Mouse (Mus musculus): ENCODE data around the gene Relb. TPM values are rescaled to one million over a fixed set of nuclear protein-coding genes. Genes with fewer than 3 reads are reported as not detected.
A peak's percentile ranks its signal among the peaks of the same experiment; 100 is the strongest.

The Relb gene
- polyA plus RNA-seq, 1 experiment from 2014 or later = 4.8 TPM

DNA sequence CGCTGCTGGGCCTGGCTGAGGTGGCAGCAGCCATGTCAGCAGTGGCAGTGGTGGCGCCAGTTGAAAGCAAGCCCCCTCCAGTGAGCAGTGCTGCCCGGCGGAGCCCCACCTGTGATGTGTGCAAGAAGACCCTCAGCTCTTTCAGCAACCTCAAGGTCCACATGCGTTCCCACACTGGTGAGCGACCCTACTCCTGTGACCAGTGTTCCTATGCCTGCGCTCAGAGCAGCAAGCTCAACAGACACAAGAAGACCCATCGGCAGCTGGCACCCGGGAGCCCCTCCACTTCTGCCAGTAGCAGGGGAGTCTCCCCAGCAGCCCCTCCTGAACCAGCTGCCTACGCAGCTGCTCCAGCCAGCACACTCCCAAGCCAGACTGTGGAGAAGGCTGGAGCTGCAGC is 49.5 kb downstream of the Relb start:
- Histone ChIP-seq H3K27me3 (ENCODE audit: control insufficient read depth, insufficient read depth, low read length) (peaks cover 30% of the 10 kb centered on the region), H3K9ac (ENCODE audit: low read length) (no peak overlapping the region), H3K4me1 (ENCODE audit: control insufficient read depth in 2 of 2, insufficient read depth in 2 of 2, low read length in 2 of 2) (peaks cover 11 to 13% of the 10 kb centered on the region in 2 experiments; a peak in 3 of 4 replicates), H3K4me2 (ENCODE audit: low read length) (no peak overlapping the region), H3K36me3 (ENCODE audit: control insufficient read depth, insufficient read depth, low read length) (peaks cover 48% of the 10 kb centered on the region), H3K27ac (replicated peaks in 1 of 2; ENCODE audit: control insufficient read depth in 1 of 2, insufficient read depth in 1 of 2, low read depth in 2 of 2, low read length in 2 of 2) (no peak overlapping the region), H3K9me3 (ENCODE audit: control insufficient read depth, low read length) (no peaks in the 10 kb centered on the region), H3K4me3 (ENCODE audit: control insufficient read depth in 1 of 2, insufficient read depth in 1 of 2, low read depth in 1 of 2, low read length in 2 of 2) (no peak overlapping the region)
- no peak for ATAC-seq (ENCODE audit: insufficient number of reproducible peaks, insufficient read depth, low FRiP score, low read depth)
- 89% methylated on average over 10 of the region's 10 CpGs for WGBS

DNA sequence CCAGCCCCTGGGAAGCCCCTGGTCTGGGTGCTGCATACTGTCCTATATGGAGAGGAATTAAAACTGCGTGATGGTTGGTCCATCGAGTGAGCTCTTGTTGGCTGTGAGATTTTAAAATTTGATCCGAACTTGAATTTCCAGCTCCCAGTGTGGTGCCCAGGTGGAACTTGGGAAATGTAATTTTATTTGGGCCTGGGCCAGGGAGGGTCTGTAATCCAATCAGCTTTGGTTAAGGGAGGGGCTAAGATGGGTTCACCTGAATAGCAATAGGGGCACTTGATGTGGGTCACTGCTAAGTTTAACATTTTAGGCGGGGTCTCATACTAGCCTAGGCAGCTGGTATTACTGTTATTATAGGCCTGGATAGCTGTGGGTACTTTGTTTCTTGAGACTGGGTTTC is 50.8 kb downstream of the Relb start:
- Histone ChIP-seq H3K36me3 (ENCODE audit: control insufficient read depth, insufficient read depth, low read length) (peaks cover 35% of the 10 kb centered on the region), H3K4me1 (ENCODE audit: control insufficient read depth in 2 of 2, insufficient read depth in 2 of 2, low read length in 2 of 2) (peaks cover 13 to 15% of the 10 kb centered on the region in 2 experiments; a peak in 3 of 4 replicates), H3K9me3 (ENCODE audit: control insufficient read depth, low read length) (no peaks in the 10 kb centered on the region), H3K27ac (replicated peaks in 1 of 2; ENCODE audit: control insufficient read depth in 1 of 2, insufficient read depth in 1 of 2, low read depth in 2 of 2, low read length in 2 of 2) (no peak overlapping the region), H3K9ac (ENCODE audit: low read length) (no peak overlapping the region), H3K27me3 (ENCODE audit: control insufficient read depth, insufficient read depth, low read length) (peaks cover 30% of the 10 kb centered on the region), H3K4me2 (ENCODE audit: low read length) (no peak overlapping the region), H3K4me3 (ENCODE audit: control insufficient read depth in 1 of 2, insufficient read depth in 1 of 2, low read depth in 1 of 2, low read length in 2 of 2) (no peak overlapping the region)
- 59% methylated on average over 4 of the region's 4 CpGs for WGBS
- ATAC-seq (ENCODE audit: insufficient number of reproducible peaks, insufficient read depth, low FRiP score, low read depth) = no peak

DNA sequence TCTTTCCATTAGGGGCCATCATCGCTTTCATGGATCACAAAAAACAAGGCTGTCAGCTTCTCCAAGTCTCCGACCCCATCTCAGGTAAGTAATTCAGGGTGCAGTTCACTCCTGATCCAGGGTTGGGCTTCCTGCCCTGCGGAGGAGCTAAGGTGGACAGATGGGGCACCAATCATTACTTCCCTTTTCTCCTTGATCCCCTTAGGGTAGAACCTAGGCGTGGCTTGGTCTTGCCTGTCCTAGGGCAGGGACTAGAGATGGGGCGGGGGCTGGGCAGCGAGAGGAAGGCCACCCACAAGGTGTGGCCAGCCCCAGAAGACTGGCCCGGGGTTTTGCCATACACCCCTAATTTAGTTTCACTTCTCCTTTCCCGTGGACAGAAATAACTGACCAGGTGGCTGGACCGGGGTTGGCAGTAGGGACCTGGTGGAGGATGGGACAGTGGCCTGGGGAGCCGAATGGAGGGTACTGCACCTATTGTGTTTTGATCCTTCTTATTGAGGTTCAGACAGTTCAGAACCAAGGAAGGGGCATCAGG is 51.3 kb downstream of the Relb start:
- WGBS = 12% methylated on average over 10 of the region's 10 CpGs
- Histone ChIP-seq H3K9me3 (ENCODE audit: control insufficient read depth, low read length) (no peaks in the 10 kb centered on the region), H3K27ac (replicated peaks in 1 of 2; ENCODE audit: control insufficient read depth in 1 of 2, insufficient read depth in 1 of 2, low read depth in 2 of 2, low read length in 2 of 2) (no peak overlapping the region), H3K27me3 (ENCODE audit: control insufficient read depth, insufficient read depth, low read length) (peaks cover 30% of the 10 kb centered on the region), H3K4me1 (ENCODE audit: control insufficient read depth in 2 of 2, insufficient read depth in 2 of 2, low read length in 2 of 2) (peaks cover 13 to 15% of the 10 kb centered on the region in 2 experiments; a peak in 3 of 4 replicates), H3K4me3 (ENCODE audit: control insufficient read depth in 1 of 2, insufficient read depth in 1 of 2, low read depth in 1 of 2, low read length in 2 of 2) (peak overlapping the region; percentile 37 to 40; a peak in 3 of 4 replicates), H3K36me3 (ENCODE audit: control insufficient read depth, insufficient read depth, low read length) (peaks cover 31% of the 10 kb centered on the region), H3K9ac (ENCODE audit: low read length) (peak overlapping the region; percentile 54; the same call in 1 of the 2 replicates), H3K4me2 (ENCODE audit: low read length) (peak overlapping the region; percentile 83)
- no peak for ATAC-seq (ENCODE audit: insufficient number of reproducible peaks, insufficient read depth, low FRiP score, low read depth)

DNA sequence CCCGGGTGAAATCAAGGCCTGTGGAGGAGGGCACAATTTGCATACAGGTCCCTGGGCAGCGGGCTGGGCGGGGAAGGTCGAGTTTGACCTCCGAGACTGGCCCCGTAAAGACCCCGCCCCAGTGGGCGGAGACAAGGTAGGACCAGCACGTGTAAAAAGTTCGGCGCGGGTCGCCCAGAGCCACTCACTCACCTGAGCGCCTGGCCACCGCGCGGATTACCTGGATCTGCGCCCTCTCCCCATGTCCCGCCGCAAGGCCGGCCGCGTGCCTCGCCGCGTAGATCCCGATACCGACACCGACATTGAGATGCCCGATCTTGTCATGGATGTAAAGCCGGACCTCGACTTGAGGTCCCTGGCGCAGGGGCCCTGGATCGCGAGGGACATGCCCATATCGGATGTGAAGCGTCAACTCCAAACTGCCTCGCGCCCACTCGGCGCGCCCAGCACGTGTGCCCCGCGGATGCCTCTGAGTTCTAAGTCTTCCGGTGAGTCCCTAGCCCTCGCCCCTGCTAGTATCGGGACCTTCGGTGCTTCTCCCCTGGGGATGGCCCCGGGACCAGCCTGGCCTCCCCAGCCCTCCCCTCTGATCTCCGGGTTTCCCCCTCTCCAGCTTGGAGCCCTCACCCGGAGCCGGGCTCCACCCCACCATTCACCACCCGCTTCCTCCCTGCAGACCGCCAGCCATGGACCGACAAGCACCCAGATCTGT is 51.9 kb downstream of the Relb start, which contains the start of the genes Zfp296 and Gemin7:
TSS of gene Zfp296 (plus strand) at position 147 of the 712 bp plus-strand sequence.
TSS of gene Gemin7 (minus strand) at position 455 of the 712 bp plus-strand sequence.
- Histone ChIP-seq H3K4me1 (ENCODE audit: control insufficient read depth in 2 of 2, insufficient read depth in 2 of 2, low read length in 2 of 2) (peaks cover 15 to 16% of the 10 kb centered on the region in 2 experiments; a peak in 3 of 4 replicates), H3K36me3 (ENCODE audit: control insufficient read depth, insufficient read depth, low read length) (peaks cover 26% of the 10 kb centered on the region), H3K9me3 (ENCODE audit: control insufficient read depth, low read length) (no peaks in the 10 kb centered on the region), H3K4me2 (ENCODE audit: low read length) (peak within 1 kb of the TSS; percentile 83), H3K9ac (ENCODE audit: low read length) (peak within 1 kb of the TSS; percentile 54), H3K27me3 (ENCODE audit: control insufficient read depth, insufficient read depth, low read length) (peaks cover 30% of the 10 kb centered on the region), H3K4me3 (ENCODE audit: control insufficient read depth in 1 of 2, insufficient read depth in 1 of 2, low read depth in 1 of 2, low read length in 2 of 2) (peak within 1 kb of the TSS; percentile 37 to 40), H3K27ac (replicated peaks in 1 of 2; ENCODE audit: control insufficient read depth in 1 of 2, insufficient read depth in 1 of 2, low read depth in 2 of 2, low read length in 2 of 2) (no peak within 1 kb of the TSS)
- ATAC-seq (ENCODE audit: insufficient number of reproducible peaks, insufficient read depth, low FRiP score, low read depth) = no peak
- under 1% methylated on average over 56 of the region's 56 CpGs for WGBS

DNA sequence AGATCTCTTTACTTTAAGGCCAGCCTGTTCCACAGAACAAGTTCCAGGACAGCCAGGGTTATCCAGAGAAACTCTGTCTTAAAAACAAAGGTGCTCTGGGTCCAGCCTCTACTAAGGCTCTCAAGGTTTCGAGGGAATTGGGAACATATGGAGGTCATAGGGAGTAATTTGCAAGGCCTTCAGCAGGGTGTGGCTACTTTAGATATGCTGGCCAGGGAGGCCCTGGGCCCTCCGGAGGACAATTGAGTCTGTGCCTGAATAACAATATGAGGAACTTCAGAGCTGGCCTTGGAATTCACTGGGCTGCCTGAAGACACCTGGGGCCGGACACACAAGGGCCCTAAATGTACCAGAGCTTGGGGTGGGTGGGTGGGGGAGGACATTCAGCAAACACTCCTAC is 53.7 kb downstream of the Relb start:
- WGBS = 68% methylated on average over 3 of the region's 3 CpGs
- H3K4me3 ChIP-seq (ENCODE audit: control insufficient read depth in 1 of 2, insufficient read depth in 1 of 2, low read depth in 1 of 2, low read length in 2 of 2) = no peak overlapping the region
- no peak overlapping the region for H3K4me2 ChIP-seq (ENCODE audit: low read length)
- H3K27ac ChIP-seq (replicated peaks in 1 of 2; ENCODE audit: control insufficient read depth in 1 of 2, insufficient read depth in 1 of 2, low read depth in 2 of 2, low read length in 2 of 2) = no peak overlapping the region
- H3K9ac ChIP-seq (ENCODE audit: low read length) = no peak overlapping the region
- H3K36me3 ChIP-seq (ENCODE audit: control insufficient read depth, insufficient read depth, low read length) = peaks cover 9% of the 10 kb centered on the region
- peaks cover 17 to 25% of the 10 kb centered on the region in 2 experiments; a peak in 3 of 4 replicates for H3K4me1 ChIP-seq (ENCODE audit: control insufficient read depth in 2 of 2, insufficient read depth in 2 of 2, low read length in 2 of 2)
- no peaks in the 10 kb centered on the region for H3K9me3 ChIP-seq (ENCODE audit: control insufficient read depth, low read length)
- H3K27me3 ChIP-seq (ENCODE audit: control insufficient read depth, insufficient read depth, low read length) = peaks cover 30% of the 10 kb centered on the region
- ATAC-seq (ENCODE audit: insufficient number of reproducible peaks, insufficient read depth, low FRiP score, low read depth) = no peak

DNA sequence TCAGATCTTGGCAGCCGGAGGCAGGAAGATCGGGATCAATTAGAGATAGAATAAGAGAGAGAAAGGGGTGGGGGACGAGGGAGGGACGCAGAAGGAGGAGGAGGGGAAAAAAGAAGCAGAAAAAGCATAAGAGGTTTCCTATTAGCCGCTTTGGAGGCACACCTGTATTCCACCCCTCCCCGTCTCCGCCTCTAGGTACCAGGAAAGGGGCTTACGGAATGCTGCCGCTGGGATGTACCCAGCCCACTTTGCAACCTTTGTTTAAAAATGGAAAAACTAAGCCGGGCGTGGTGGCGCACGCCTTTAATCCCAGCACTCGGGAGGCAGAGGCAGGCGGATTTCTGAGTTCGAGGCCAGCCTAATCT is 55.5 kb downstream of the Relb start:
- peaks cover 17 to 25% of the 10 kb centered on the region in 2 experiments; a peak in 3 of 4 replicates for H3K4me1 ChIP-seq (ENCODE audit: control insufficient read depth in 2 of 2, insufficient read depth in 2 of 2, low read length in 2 of 2)
- 14% methylated on average over 16 of the region's 16 CpGs for WGBS
- H3K4me2 ChIP-seq (ENCODE audit: low read length) = peak overlapping the region; percentile 78
- no peaks in the 10 kb centered on the region for H3K9me3 ChIP-seq (ENCODE audit: control insufficient read depth, low read length)
- ATAC-seq (ENCODE audit: insufficient number of reproducible peaks, insufficient read depth, low FRiP score, low read depth) = no peak
- peaks cover 29% of the 10 kb centered on the region for H3K27me3 ChIP-seq (ENCODE audit: control insufficient read depth, insufficient read depth, low read length)
- peak overlapping the region; percentile 77 for H3K9ac ChIP-seq (ENCODE audit: low read length)
- H3K36me3 ChIP-seq (ENCODE audit: control insufficient read depth, insufficient read depth, low read length) = peaks cover 15% of the 10 kb centered on the region
- H3K27ac ChIP-seq (replicated peaks in 1 of 2; ENCODE audit: control insufficient read depth in 1 of 2, insufficient read depth in 1 of 2, low read depth in 2 of 2, low read length in 2 of 2) = peak overlapping the region in 1 of 2 experiments; percentile 80; a peak in 2 of 4 replicates
- peak overlapping the region; percentile 64 to 89 for H3K4me3 ChIP-seq (ENCODE audit: control insufficient read depth in 1 of 2, insufficient read depth in 1 of 2, low read depth in 1 of 2, low read length in 2 of 2)

DNA sequence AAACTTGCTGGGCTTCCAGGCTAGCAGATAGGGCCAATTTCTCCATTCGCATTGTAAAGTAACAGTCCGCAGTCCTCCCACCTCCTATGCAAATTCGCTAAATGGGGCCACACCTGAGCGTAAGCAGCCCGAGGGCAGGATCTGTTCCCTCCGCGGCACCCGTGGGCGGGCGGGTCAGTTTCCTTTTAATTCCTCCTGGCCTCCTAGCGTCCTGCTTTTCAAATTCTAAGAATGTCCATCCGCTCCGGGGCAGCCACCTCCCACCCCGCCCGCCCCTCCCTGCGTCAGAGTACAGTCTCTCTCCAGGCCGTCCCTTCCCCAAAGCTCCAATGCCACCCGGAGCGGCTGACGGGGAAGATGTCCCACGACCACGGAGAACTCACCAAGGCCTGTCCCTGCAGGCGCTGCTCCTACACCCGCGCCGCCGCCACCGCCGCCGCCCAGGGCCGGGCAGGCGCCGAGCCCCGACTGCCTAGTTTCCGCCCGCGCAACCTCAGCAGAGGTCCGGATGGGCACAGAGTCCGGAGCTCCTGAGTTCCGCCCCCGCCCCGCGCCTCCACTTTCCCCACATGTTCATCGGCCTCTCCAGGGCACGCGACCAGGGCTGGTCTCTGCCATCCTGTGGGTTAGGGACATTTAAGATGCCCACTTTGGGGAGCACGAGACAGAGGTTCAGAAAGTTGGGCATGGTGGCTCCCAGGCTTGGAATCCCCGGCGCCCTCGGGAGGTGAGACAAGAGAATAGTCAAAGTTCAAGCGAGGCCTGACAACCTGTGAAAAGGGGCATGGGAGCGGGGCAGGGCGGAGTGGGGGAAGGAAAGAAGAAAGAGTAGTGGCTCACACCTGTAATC is 56.1 kb downstream of the Relb start:
- H3K9me3 ChIP-seq (ENCODE audit: control insufficient read depth, low read length) = no peaks in the 10 kb centered on the region
- WGBS = under 1% methylated on average over 53 of the region's 53 CpGs
- H3K9ac ChIP-seq (ENCODE audit: low read length) = peak overlapping the region; percentile 77
- H3K27me3 ChIP-seq (ENCODE audit: control insufficient read depth, insufficient read depth, low read length) = peaks cover 23% of the 10 kb centered on the region
- peak overlapping the region; percentile 80 to 83 for H3K27ac ChIP-seq (replicated peaks in 1 of 2; ENCODE audit: control insufficient read depth in 1 of 2, insufficient read depth in 1 of 2, low read depth in 2 of 2, low read length in 2 of 2)
- ATAC-seq (ENCODE audit: insufficient number of reproducible peaks, insufficient read depth, low FRiP score, low read depth) = peak; percentile 75
- H3K36me3 ChIP-seq (ENCODE audit: control insufficient read depth, insufficient read depth, low read length) = peaks cover 21% of the 10 kb centered on the region
- peak overlapping the region; percentile 64 to 89 for H3K4me3 ChIP-seq (ENCODE audit: control insufficient read depth in 1 of 2, insufficient read depth in 1 of 2, low read depth in 1 of 2, low read length in 2 of 2)
- peaks cover 17 to 25% of the 10 kb centered on the region in 2 experiments; a peak in 3 of 4 replicates for H3K4me1 ChIP-seq (ENCODE audit: control insufficient read depth in 2 of 2, insufficient read depth in 2 of 2, low read length in 2 of 2)
- peak overlapping the region; percentile 78 for H3K4me2 ChIP-seq (ENCODE audit: low read length)
